Mouse (Mus musculus): ENCODE measurements around the gene Ofd1.

Gene Ofd1

DNA sequence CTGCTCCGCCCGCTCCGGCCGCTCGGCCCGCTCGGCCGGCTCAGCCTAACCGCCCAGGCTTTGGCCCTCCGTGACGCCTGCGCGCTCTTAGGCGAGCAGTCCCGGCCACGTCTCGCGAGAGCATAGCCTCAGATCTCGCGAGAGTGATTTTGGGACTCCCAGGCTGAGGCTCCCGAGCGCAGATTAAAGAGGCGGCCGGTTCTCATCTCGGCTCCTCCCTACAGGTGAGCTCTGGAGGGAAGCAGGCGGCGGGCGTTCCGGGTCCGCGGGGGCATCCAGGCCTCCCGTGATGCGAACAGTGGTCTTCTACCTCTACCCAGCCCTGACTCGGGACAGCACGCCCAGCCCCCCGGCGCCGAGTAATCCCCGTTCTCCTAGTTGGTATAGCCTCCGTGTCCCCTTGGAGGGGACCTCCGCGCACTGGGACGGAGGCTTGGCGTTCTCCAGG, at the start of gene Ofd1:
Gene Ofd1 (minus strand): TSS at position 89 of the 448 bp plus-strand sequence.
- peak; percentile 95 for DNase-seq (ENCODE audit: low read depth)

DNA sequence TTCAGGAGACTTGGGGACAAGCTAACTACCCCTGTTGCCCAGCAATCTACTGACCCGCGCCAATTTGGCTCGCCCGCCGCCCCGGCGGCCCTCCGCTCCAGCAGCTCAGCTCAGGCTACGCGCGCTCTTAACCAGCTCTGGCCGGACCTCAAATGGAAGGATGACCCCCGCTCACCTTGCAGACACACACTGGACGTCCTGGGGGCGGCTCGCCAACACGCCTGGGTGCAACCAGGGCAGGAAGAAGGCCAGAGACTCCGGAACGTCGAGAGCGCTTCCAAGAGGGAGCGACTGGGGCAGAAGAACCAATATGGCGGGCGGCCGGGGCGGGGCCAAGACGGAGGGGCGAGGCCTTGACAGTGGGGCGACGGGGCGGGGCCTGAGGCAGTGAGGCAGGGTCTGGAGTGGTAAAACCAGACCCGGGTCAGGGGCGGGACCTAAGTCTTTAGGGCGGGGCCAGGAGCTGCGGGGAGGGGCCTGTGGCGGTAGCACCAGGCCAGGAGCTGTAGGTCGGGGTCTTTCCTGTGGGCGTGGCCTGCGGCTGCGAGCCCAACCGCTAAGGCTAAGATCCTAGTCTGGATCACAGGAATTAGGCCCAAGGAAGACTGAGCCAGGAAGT, 39.0 kb upstream of the Ofd1 start, which contains the start of gene Rab9:
Gene Rab9 (minus strand): TSS at position 503 of the 619 bp plus-strand sequence.
- DNase-seq (ENCODE audit: low read depth), result peak; percentile 91

DNA sequence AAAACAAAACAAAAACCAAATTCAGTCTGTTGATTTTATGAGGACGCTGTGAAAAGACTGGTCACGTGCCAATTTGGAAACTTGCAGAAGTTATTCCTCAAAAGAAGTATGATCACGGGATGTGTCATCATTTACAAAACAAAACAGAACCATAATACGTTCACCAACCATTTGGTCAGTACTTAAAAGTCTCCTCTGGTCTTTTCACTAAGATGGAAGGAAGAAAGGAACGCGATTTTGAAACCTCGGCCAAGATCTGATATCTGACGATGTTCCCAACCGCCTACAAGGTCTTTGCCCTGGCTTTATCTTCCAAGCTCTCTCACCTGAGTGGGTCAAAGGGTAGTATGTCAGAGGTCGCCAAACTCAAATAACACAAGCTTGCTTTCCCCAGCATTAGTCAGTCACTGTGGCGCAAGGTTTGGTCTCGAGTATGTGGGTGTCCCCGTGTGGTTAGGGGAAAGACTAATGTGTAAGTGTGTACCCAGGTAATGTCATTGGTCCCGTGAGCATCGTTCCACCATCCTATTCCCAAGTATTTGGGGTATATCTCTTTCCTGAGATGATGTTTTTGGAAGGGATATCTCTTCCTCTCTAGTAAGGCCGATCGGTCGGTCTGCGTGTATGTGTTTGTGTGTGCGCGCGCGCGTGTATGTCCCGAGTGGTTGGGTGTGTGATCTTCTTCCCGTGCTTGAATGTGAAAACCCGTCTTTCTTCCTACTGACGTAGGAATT, 38.3 kb upstream of the Ofd1 start:
- DNase-seq (ENCODE audit: low read depth), result peak; percentile 55

DNA sequence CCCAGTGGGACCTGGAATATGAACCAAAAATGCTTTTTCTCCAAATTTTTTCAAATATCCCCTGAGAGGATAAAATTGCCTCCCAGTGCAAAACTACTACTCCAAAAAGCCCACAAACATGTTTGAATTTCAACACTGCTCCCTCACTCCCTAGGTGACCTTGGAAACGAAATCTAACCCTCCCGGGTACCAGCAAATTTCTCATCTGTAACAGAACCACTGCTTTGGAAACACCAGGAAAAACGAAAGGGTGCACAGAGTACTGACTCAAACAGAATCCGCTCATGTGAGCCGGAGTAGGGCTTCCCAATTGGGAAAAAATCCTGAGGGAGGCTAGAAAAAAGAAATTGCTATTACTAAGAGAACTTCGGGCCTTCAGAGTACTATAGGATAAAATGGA, 36.9 kb upstream of the Ofd1 start:
- DNase-seq (ENCODE audit: low read depth), result no peak

DNA sequence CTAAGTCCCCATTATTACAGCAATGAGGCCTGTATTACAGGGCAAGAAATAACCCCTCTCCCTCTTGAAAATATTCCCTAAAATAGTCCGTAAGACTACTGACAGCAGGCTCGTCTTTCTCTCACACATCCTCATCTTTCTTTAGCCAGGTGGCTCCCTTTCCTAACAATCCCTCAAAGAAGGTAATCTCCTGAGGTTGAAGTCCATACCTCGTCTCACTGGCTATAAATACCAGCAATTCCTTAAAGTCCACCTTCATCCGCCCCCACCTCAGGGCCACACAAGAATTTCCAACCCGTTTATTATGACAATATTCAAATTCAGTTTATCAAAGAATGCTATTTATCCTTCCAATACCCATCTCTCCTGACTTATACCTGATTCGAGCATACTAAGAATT, 32.1 kb upstream of the Ofd1 start:
- DNase-seq (ENCODE audit: low read depth), result no peak

DNA sequence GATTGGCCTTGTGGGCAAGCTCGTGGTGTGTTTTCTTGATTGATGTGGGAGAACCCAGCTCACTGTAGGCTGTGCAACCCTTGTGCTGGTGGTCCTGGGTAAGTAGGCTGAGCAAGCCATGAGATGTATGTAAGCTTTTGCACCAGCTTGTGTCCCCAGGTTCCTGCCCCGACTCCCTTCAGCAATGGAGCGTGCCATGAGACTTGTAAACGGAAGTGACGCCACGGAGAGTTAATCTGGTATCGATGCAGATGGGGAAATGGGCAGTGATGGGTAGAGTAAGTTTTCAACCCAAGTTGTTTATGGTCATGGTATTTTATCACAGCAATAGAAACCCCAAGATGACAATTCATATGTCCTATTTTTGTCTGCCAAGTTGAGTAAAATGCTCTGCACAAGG, 27.8 kb upstream of the Ofd1 start:
- no peak for DNase-seq (ENCODE audit: low read depth)

DNA sequence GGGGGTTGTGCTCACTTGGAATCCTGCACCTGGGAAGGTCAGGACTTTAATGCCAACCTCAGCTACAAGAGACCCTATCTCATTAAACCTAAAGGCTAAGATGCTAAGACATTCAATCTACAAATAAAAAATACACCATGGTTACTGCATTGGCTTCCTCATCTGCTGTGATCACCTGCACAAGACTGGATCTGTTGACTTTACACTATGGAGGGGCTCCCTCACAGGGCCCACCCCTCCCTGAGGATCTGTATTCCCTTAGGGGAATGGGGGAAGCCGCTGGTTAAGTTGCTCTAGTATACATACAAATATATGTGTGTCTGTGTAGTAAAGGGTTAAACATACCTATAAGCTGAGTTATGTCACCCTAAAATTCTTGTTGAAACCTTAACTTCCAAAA, 15.0 kb upstream of the Ofd1 start:
- DNase-seq (ENCODE audit: low read depth), result no peak

DNA sequence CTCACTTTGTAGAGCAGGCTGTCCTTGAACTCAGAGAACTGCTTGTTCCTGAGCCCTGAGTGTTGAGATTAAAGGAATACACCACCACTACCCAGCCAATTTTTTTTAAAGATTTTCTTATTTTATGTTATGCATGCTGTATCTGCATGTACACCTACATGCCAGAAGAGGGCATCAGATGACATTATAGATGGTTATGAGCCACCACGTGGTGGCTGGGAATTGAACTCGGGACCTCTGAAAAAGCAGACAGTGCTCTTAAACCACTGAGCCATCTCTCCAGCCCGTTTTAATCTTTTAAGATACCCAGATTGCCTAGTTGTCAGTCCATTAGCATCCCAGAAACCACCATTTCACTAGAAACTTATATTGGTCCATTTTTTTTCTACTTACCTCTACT, 13.8 kb upstream of the Ofd1 start:
- DNase-seq (ENCODE audit: low read depth), result no peak

DNA sequence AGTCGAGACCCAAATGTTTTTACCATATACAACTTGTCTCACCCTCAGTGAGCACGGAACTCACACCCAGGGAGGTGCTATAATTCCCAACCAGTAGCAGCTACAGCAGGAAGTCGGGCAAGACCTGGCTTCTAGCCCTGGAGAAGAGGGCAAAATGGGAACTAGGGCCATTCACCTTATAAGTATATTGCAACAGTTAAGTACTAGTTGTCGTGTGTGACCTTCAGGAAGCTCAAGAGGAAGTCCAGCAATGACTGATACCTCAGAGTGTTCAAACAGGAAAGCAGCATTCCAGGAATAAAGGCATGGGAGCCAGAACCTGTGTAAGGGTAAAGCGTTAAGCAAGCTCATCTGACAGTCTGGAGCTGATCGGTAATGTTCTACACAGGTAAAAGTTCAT, 13.0 kb upstream of the Ofd1 start:
- DNase-seq (ENCODE audit: low read depth), result no peak

DNA sequence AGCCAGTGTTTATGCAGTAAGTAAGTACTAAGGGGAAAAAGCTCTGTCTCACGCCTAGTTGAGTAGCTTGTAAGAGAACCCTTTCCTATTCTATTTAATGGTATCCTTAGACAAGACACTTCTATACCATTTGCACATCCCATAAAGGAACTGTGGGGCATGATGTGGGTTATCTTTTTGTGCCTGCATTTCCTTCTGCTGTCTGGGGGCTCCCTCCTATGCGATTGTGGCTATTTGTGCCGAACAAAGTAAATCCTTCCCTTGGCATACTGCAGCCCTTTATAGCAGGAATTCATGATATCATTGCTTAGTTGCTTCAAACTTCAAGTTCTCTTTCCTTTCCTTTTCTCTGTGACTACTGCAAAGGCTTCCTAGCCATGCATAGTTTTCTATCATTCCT, 4.0 kb upstream of the Ofd1 start:
- DNase-seq (ENCODE audit: low read depth), result no peak

DNA sequence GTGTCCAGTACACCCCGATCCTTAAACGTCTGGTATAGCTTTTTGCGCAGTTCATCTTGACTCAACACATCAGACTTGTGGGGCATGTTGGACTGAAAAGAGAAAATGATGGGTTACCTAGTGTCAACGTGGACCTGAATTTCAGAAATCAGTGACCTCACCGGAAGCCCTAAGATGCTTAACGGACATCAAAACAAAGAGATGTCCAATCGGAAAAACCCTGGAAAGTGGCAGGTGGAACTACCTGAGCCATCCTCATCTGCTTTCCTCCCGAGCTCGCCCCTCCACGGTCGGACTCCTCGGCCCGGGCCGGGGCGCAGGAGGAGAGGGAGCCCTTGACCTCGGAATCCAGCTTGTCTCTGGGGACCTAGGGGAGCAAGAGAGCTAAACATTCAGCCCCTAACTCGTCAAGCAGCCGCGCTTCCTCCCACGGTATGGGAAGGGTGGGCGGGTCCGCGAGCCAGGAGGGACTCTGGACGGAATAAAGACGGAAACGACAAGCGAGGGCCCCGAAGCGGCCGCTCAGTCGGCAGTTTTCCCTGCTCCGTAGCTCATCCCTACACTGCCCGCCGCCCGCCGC, 378 bp downstream of the Ofd1 start, which contains the start of gene Trappc2:
Gene Trappc2 (plus strand): TSS at position 539 of the 580 bp plus-strand sequence.
- peak; percentile 48 for DNase-seq (ENCODE audit: low read depth)

DNA sequence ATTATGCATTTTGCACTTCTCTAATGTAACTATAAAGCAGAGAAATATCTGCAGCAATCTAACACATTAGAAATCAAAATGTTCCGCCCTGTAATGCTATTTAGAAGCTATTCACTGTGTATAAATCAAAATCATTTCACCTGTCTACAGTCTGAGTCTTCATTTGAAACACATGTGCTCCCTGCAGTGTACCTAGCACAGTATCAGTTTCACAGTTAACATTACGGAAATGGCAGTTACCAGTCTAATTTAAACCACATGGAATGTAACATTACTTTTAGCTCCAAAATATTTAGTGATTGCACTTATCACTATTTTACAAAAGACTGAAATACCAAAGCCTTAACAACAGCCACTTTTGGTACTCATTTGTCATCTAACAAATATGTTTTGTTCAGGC, 5.7 kb downstream of the Ofd1 start:
- no peak for DNase-seq (ENCODE audit: low read depth)

DNA sequence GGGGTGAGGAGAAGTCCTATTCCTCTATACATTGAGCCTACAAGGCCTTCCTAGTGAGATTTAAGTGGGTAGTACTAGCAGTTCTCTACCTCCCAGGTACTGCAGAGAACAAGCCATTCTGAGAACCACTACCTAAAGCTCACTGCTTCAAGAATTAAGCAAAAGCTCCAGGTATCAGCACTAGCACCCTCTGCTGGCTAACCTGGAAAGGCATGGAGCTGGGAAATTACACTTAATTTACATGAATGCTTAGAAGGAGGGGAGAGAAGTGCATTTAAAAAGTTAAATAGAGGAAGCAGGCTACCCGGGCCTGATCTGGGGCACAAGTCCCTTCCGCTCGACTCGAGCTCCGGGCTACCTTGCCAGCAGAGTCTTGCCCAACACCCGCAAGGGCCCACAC, 24.3 kb downstream of the Ofd1 start:
- peak; percentile 47 for DNase-seq (ENCODE audit: low read depth)

DNA sequence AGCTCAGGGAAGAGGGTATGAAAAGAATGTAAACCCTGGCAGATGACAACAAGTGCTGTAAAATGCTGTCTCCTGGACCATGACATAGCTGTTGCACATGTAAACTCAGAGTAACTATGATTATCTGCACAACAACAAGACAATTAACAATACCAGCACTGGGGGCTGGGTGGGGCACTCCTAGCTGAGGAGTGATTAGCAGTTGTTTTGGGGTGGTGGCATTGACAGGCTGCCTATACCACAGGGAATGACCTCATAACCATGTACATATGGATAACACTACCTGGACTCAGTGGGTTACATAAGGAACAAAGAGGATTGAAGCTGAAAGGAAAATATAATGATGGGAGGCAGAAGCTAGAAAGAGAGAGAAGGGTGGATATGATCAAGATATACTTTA, 32.6 kb downstream of the Ofd1 start:
- DNase-seq (ENCODE audit: low read depth), result no peak

DNA sequence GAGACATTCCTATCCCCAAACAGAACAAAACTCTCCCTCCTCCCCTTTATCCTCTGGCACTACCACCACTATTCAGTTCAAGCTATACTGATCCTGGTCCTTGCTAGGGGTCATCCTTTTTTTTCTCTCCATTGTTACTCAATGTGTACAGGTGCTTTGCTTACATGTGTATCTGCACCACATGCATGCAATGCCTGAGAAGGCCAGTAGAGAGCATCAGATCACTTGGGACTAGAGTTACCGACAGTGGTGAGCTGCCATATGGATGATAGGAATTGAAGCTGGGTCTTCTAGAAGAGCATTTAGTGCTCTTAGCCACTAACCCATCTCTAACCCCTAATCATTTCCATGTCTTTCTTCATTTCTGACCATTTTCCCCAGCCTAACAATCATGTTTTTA, 46.8 kb downstream of the Ofd1 start:
- peak; percentile 17 for DNase-seq (ENCODE audit: low read depth)

DNA sequence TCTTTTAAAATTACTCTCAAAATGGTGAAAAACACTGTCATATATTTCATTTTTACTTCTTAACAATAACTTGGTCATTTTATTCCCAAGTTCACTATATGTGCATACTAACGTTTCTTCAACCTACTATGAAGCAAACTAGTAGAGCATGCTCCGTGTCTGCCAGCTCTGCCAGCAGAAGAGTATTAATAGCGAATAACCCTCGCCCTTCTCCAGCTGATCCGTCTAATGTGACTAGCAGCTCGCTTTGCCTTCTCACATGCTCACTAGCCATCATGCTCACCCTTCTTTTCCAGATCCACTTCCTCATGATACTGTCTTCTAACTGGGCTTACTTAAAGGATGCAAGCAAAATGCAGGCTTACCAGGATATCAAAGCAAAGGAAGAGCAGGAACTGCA, 53.8 kb downstream of the Ofd1 start:
- no peak for DNase-seq (ENCODE audit: low read depth)

DNA sequence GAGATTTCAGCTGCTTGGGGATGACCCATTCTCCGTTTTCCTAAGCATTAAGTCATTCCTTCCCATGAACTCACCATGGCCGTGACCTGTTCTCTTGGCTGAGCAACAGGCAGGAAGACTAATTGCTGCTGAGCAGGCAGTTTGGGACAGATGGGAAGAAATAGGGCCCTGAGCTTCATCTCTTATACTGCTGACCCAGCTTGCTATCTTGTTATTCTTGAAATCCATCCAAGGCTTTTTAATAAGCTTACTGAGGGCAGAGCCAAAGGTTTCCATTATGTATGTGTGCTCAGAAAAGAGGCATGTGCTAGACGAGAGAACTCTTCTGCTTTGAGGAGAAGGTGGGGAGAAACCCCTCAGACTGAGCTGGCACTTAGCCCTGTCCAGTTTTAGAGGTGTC, 55.6 kb downstream of the Ofd1 start:
- DNase-seq (ENCODE audit: low read depth), result no peak

DNA sequence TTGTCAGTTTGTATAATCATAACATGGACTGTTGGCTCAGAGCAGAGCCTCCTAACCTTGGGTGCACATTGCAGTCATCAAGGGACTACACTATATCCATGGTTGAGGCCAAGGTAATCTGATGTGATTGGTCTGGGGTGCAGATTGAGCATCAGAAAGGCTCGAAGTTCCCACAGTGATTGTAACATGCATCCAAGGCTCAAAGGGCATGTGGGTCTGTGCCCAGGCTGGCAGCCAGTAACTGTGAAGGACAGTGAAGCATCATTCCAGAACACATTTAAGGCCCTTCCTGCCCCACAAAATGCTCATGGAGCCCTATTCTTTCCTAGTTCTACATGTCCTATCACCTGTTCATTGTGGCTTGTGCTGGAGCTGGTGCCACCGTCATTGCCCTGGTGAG, 56.9 kb downstream of the Ofd1 start:
- DNase-seq (ENCODE audit: low read depth), result no peak

DNA sequence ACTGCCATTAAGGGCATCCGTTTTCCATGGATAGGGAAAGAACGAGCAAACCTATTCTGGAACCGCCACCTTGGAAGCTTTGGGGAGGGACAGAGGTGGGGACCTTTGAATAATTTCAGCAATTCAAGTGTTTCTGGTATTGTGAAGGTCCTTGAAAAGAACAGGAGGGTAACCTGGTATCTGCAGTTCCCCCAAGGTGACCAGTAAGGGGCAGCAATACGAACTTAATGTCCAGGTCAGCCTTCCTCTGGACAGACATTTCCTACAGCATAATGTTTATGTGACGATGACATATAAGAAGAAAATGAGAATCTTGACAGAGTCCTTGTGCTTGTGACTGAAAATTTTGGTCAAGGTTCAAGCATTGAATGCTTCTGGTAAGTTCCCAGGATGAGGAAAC, 61.9 kb downstream of the Ofd1 start:
- no peak for DNase-seq (ENCODE audit: low read depth)

DNA sequence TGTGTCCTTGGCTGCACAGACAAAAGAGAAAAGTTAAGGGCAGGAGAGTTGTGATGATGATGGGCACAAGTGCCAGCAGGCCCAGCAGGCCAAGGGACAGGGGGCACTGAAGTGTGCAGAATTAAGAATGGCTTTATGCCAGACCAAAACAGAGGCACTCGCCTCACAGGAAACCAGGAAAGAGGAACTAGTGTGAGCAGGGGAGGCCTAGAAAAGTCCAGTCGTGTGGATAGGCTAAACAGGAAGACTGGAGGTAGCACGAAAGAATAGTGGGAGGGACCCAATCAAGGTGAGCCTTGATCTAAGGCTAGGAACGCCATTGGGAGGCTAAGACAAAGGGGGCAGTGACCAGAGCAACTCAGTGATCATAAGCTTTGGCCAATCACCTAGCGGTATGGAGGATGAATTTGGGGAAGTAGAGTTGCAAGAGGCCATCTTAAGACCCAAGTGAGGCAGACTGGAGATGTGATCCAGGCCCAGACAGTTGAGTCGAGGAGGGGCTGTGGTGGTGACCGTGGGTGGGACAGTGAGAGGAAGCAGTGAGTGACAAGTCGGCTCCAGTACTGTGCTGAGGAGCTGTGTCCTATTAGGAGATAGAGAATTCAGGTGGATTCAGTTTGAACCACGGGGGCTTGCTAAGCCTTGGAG, 63.7 kb downstream of the Ofd1 start:
- DNase-seq (ENCODE audit: low read depth), result no peak

DNA sequence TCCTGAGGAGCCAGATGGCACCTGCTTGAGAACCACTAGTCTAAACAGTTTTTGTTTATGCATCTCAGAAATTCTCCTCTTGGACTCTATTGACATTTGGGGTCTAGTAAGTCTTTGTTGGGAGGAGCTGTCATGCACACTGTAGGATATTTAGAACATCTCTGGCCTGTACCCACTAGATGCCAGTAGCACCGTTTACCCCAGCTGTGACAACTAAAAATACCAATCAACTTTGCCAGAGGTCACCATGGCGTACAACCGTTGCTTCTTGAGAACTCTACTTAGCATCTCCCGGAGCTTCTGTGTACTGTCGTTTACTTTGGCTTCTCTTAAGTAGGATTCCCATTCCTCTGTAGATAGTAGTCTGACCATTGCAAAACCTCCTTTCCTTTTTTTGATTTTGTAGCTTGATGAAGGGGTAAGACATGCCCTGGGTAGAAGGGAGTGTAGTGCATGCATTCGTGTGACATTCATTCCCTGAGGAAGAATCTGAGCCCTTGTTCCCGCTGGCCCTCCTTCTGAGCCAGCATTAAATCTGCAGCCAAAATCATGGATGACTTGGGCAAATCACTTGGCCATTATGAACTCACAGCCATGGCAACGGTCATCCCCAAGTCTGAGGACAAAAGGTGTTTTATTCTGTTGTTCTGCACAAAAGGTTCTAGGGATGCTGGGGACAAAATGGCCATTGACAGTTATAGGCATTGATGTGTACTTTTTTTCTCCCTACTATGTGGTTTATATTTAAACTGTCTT, 74.9 kb downstream of the Ofd1 start:
- no peak for DNase-seq (ENCODE audit: low read depth)

DNA sequence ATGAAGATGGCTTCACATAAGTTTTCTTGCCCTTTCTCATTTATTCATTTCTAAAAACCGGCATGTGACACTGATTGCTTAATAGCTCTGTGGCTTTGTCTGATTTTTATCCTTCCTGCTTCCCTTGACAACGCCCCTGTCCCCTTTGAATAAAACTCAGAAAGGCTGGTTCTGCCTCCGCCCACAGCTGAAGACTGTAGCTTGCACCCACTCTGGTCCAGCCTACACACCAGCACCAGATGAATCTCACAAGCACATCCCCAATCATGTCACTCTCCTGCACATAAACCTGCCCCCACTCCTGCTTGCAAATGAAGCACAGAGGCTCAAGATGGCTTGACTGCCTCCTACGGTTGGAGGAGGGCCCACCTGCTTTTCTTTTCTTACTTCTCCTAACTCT, 80.0 kb downstream of the Ofd1 start:
- no peak for DNase-seq (ENCODE audit: low read depth)
